Mouse (Mus musculus) left cerebral cortex, adult 18-20 months (tissue): ENCODE measurements at regions not wholly inside any gene's neighbourhood (a gene's known extent, or its start where the extent isn't known, plus 50 kb on each side); places are given as distances from the start of the nearest gene placed in this dataset.
"Not testable (repeated sequence)": the region's sequence is repeated elsewhere in the genome, so short reads cannot be mapped to it uniquely, and the experiment has no call there.

Experiments
- DNase-seq, 2 experiments: peaks; one replicate each; pipeline ENCODE4 v3.0.0; 2021 to 2022; ENCODE audit warnings: low spot score in 2 of 2, mixed read lengths in 1 of 2

DNA sequence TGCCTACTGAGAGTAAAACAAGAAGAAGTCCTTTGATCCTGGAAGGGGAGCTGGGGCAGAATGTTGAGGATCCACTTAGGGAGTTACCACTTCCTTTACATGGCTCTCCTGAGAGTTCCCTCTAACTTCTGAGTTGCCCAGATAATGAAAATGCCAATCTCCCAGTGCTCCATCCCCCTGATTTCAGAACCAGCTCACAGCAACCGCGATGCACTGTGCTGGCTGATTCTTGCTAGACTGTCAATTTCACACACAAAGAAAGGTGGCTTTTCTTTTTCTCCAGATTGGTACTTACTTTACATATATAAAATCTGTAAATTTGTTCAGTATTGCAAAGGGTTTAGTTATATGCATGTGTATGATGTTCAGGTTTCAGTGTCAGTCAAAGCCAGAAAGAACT lies 1248.1 kb upstream of the Adam24 start:
- DNase-seq: no peak

- peak in 1 of 2 experiments; percentile 20 for DNase-seq
Observed at GRCm38 (mm10) chr8:39427402-39427801, 1247.5 kb upstream of the Adam24 start.

- DNase-seq: no peak
Observed at GRCm38 (mm10) chr8:39440550-39441333, 1234.1 kb upstream of the Adam24 start.

DNA sequence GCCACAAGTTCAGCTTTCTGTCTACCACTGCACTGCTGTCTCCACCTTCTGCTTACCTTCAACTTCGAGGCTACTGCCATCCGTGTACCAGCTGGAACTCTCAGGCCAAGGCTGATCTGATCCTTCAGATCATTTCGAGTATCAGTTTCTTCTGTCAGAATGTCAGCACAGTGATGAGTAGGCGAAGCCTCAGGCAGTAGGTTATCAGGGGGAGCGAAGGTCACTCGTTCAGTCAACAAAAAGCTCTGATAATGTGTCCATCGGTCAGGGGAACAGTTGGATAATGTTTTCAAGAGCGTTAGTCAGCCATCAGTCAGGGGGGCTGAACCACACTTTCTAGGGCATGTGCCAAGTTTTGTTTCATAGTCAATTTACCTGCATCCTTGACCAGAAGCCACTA lies 1183.7 kb upstream of the Adam24 start:
- not testable (repeated sequence) for DNase-seq

- no peak for DNase-seq
Observed at GRCm38 (mm10) chr8:39500419-39500818, 1174.5 kb upstream of the Adam24 start.

- no peak for DNase-seq
Observed at GRCm38 (mm10) chr8:39504261-39504660, 1170.6 kb upstream of the Adam24 start.

DNA sequence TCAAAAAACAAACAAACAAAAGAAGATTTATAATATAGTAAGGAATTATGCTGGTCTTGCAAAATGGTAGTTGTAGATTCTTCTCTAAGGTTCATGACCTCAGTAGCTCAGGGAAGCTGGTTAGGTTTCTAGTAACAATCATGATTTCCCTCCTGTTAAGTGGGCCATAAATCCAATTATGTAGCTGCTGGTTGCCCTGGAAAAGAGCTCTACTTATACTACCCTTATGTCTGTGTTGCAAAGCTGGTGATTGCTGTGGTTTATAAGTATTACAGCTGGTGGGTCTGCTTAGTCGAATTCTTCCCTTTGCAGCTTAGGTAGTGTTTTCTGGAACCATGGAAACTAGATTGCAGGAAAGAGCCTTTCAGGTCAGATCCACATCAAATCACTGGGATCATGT lies 1161.9 kb upstream of the Adam24 start:
- no peak for DNase-seq
